Mouse (Mus musculus) ovary, adult 18-20 months (tissue): Measurements from ENCODE around the gene Olfr850.

ENCODE experiments used
- DNase-seq: peaks from one replicate; pipeline ENCODE4 v3.0.0; 2022; ENCODE audit warnings: low spot score, mixed read lengths

Olfr850 gene

DNA sequence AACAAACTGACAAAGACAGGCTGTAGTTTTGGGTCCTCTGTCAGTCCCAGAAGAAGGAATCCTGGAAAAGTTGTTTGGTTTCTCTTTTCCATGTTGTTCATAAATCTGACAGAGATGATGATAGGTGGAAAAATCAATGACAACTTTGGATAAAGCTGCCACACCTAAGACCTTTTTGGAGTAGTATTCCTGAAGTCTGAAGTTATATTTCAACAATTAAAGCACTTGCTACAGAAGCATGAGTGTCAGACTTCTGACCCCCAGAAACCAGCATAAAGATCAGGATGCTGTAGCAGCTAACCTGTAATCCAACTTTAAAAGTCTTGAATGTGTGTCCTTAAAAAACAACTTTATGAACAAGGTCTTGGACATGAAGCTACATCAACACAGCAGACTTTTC lies at the start of gene Olfr850:
Gene Olfr850, minus strand, starts transcription at position 101 of the 400 bp plus-strand sequence.
- DNase-seq = no peak

DNA sequence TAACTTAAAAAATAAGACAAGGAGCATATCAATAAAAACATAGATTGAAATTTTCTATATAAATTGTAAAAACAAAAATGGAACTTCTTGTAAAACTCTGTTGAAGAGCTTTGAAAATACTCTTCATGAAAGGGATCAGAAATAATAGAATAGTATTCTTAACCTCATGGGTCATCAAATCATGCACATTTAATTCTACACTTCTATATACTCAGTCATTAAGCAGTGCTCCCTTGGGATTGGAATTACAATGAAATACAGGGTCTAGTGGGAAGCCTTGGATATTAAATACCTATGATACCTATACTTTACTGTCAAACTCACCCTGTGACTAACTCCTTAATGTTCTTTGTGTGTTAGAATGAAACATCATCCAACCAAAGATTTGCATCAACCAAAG lies 14.9 kb upstream of the Olfr850 start, which contains the start of gene Olfr851:
Gene Olfr851, plus strand, starts transcription at position 301 of the 400 bp plus-strand sequence.
- no peak for DNase-seq

DNA sequence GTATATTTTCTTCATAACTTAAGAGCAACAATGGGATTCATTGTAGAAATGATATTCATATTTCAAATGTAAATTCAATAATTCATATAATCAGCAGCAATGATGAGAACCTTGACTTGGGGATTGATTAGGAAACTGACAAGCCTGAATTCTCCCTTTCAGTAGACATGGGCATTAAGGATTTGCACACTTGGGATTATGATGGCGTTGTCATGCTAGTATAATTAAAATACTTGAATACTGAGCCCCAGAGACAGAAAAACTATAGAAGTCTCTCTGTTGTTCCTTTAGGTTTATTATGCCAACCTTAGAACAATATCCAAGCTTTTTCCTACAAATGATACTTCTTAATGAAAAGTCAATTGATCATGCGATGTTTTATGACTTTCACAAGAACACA lies 38.1 kb downstream of the Olfr850 start, which contains the start of gene Olfr849:
Gene Olfr849, plus strand, starts transcription at position 301 of the 400 bp plus-strand sequence.
- DNase-seq = no peak
